Mouse (Mus musculus) liver, adult 2 months (tissue): ENCODE results near the gene Adgrg3.

ENCODE experiments used
- CTCF ChIP-seq: fragments of 200-500 bp; IDR thresholded peaks from 2 replicates; pipeline ENCODE4 v1.5.1; 2011; ENCODE audit warnings: low read depth, low read length, control low read depth
- POLR2A ChIP-seq: fragments of 200-500 bp; IDR thresholded peaks from 2 replicates; pipeline ENCODE4 v1.6.1; 2011; ENCODE audit warnings: low read length, control low read depth; ENCODE audit not compliant: insufficient read depth; ENCODE audit errors: extremely low read depth

DNA sequence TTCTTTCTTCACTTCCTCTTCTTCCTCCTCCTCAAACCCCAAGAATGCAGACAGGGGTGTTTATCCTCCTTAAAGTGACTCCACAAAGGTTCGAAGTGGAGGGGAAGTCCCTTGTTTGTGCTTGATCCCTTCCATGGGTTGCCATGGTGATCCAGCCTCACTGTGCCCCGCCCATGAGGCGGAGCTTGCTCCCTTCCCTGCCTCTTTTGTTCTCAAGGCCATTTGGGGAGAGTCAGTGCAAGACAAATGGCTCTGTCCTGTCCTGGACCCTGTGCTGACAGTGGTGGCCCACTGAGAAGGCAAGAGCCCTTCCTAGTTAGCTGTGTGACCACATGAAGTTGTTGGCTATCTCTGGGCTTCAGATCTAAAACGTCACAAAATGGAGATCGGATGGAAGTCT is 16.8 kb upstream of the Adgrg3 start:
- TF ChIP-seq CTCF (no peak), POLR2A (no peak)
